Mouse (Mus musculus) G1E (cell line): ENCODE measurements at regions not wholly inside any gene's neighbourhood (a gene's known extent, or its start where the extent isn't known, plus 50 kb on each side); places are given as distances from the start of the nearest gene placed in this dataset.

Experiments
- ATAC-seq: 2 replicates; pipeline ENCODE4 v1.8.0; 2016; ENCODE audit warnings: mild to moderate bottlenecking; ENCODE audit not compliant: insufficient number of reproducible peaks, poor library complexity, low FRiP score, severe bottlenecking; ENCODE audit errors: extremely low read depth
- DNase-seq: peaks from one replicate; pipeline ENCODE4 v3.0.0; 2012; ENCODE audit warnings: low spot score
- H3K27me3 ChIP-seq: 2 replicates; pipeline ENCODE4 v1.6.1; 2012; ENCODE audit warnings: mild to moderate bottlenecking, low read length, inconsistent platforms; ENCODE audit not compliant: insufficient read depth
- H3K36me3 ChIP-seq: replicated peaks from 2 replicates; pipeline ENCODE3; 2012; ENCODE audit warnings: mild to moderate bottlenecking, inconsistent platforms
- H3K4me1 ChIP-seq: 2 replicates; pipeline ENCODE4 v1.6.1; 2012; ENCODE audit warnings: low read depth, low read length, inconsistent platforms, mixed read lengths; ENCODE audit not compliant: insufficient read depth
- H3K4me3 ChIP-seq: 2 replicates; pipeline ENCODE4 v1.5.1; 2012; ENCODE audit warnings: low read depth, mild to moderate bottlenecking, inconsistent platforms, low read length, moderate library complexity, mixed read lengths
- H3K9me3 ChIP-seq: replicated peaks from 2 replicates; pipeline ENCODE4 v1.6.1; 2012; ENCODE audit warnings: inconsistent platforms
- CTCF ChIP-seq: IDR thresholded peaks from 2 replicates; pipeline ENCODE4 v1.5.1; 2012; ENCODE audit warnings: low read depth, low read length, inconsistent platforms, mixed read lengths
- GATA1 ChIP-seq: IDR thresholded peaks from 2 replicates; pipeline ENCODE4 v1.6.1; 2012; ENCODE audit warnings: borderline replicate concordance, low read length, inconsistent platforms, mixed read lengths
- GATA2 ChIP-seq: IDR thresholded peaks from 2 replicates; pipeline ENCODE4 v1.6.1; 2012; ENCODE audit warnings: low read depth, low read length, inconsistent platforms, borderline replicate concordance
- POLR2AphosphoS5 ChIP-seq: IDR thresholded peaks from 2 replicates; pipeline ENCODE4 v1.6.1; 2012; ENCODE audit warnings: low read depth, low read length, inconsistent platforms; ENCODE audit not compliant: insufficient replicate concordance
- TAL1 ChIP-seq: conservative IDR thresholded peaks from 2 replicates; pipeline ENCODE4 v1.6.1; 2012; ENCODE audit warnings: low read depth, low read length, inconsistent platforms, mixed read lengths

DNA sequence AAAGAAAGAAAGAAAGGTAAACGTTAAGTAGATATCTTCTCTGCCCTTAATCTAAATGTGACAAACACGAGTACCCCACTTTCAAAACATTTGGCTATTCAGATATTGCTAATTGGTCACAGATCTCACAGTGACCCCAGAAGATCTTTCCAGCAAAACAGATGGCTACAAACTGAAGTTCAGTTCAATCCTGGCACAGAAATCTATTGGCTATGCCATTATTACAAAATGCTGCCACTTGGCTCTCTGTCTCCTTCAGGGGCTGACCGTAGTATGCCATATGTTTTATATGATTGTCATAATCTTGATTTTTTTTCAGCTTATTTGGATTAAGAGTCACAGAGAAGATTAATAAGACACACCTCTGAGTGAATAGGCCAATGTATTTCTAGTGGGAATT is 873.2 kb downstream of the Slc22a22 start:
- TF ChIP-seq GATA1 (no peak), POLR2AphosphoS5 (no peak), GATA2 (no peak), TAL1 (no peak), CTCF (no peak)
- DNase-seq = no peak
- ATAC-seq = no peak
- Histone ChIP-seq H3K27me3 (0 out of 2 replicates have a peak, but pooled peaks cover 2% of the 10 kb centered on the region), H3K4me3 (no peak overlapping the region), H3K9me3 (no peaks in the 10 kb centered on the region), H3K36me3 (no peaks in the 10 kb centered on the region), H3K4me1 (no peaks in the 10 kb centered on the region)

DNA sequence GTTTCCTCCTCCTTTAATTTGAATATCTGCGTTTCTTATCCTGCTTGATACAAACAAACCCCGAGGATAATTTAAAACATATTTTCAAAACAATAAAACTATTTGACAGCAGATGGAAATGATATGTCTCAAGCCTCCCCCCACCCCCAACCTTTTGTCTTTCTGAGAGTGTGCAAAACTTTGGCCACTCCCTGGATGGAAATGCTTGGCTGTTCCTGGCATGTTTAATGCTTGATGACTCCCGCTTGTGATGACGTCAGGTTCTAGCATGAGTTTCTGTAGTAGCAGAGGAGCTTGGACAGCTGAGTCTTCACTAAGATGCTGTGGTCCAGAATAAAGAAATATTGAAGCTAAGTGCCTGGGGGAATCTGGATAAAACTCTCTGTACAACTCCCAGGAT is 884.8 kb downstream of the Slc22a22 start:
- TF ChIP-seq GATA2 (no peak), GATA1 (no peak), CTCF (no peak), TAL1 (no peak), POLR2AphosphoS5 (no peak)
- Histone ChIP-seq H3K36me3 (no peaks in the 10 kb centered on the region), H3K27me3 (no peaks in the 10 kb centered on the region), H3K4me3 (no peak overlapping the region), H3K9me3 (no peaks in the 10 kb centered on the region), H3K4me1 (no peaks in the 10 kb centered on the region)
- ATAC-seq (no peak), DNase-seq (no peak)

DNA sequence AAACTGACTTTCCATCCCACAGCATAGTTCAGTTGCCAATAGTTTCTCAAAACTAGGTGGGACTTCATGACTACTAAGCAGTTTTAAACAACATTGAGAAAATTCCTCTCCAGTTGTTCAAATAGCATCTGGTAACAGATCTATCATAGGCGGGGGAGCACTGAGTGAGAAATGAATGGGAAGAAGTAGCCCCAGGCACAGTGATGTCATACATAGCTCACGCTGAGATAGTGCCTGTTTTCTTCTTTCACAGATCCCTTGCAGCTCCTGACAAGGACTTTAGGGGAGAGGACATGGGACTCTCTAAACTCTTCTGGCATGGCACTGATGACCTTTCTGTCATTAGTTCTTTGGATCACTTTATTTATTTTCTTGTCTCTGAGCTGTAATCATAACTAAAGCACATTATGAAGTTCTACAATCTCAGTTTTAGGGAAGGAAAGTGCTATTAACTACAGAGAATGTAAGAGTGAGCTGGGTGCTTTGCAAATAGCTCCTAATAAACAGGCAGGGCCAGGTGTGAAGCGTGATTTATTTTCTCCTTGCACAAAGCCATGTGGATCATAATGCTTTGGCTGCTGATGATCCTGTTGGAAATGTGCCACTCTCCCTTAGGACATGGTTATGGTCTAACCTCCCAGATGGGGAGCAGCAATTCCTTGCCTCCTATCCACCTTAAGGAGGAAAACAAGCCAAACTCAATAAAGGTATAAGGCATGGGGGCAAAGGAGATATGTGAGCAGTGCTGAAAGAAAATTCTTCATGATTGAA is 896.5 kb downstream of the Slc22a22 start:
- TF ChIP-seq TAL1 (no peak), GATA2 (no peak), CTCF (no peak), POLR2AphosphoS5 (no peak), GATA1 (no peak)
- no peak for ATAC-seq
- H3K4me3 ChIP-seq = no peak overlapping the region
- H3K36me3 ChIP-seq = no peaks in the 10 kb centered on the region
- DNase-seq = no peak
- no peaks in the 10 kb centered on the region for H3K9me3 ChIP-seq
- H3K4me1 ChIP-seq = no peaks in the 10 kb centered on the region
- no peaks in the 10 kb centered on the region for H3K27me3 ChIP-seq

- DNase-seq (no peak), ATAC-seq (no peak)
- no peaks in the 10 kb centered on the region for H3K9me3 ChIP-seq
- H3K4me1 ChIP-seq = no peaks in the 10 kb centered on the region
- H3K36me3 ChIP-seq = no peaks in the 10 kb centered on the region
- no peaks in the 10 kb centered on the region for H3K27me3 ChIP-seq
- no peak overlapping the region for H3K4me3 ChIP-seq
- TF ChIP-seq CTCF (no peak), TAL1 (no peak), POLR2AphosphoS5 (no peak), GATA2 (no peak), GATA1 (no peak)
These were observed 914.2 kb downstream of the Slc22a22 start for GRCm38 (mm10) chr15:56563192-56563591.

DNA sequence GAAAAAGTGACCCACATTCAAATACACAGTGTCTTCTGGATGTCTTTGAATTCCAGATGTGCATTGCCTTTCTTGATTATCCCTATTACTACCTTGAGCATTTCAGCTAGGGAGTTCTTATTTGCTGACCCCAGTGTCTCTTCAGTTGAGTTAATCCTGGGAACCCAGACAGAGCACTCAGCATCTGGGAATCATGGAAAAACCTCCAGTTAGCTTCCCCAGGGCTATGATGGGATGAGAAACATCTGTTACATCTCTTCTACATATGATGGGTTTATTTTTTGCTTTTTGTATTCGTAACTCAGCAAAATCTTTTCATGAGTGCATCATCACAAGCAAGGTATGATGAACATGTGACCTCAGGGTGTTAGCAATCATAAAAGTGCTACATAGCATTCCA is 914.6 kb downstream of the Slc22a22 start:
- Histone ChIP-seq H3K36me3 (no peaks in the 10 kb centered on the region), H3K27me3 (no peaks in the 10 kb centered on the region), H3K4me3 (no peak overlapping the region), H3K4me1 (no peaks in the 10 kb centered on the region), H3K9me3 (no peaks in the 10 kb centered on the region)
- DNase-seq (no peak), ATAC-seq (no peak)
- no peak for TF ChIP-seq TAL1
- TF ChIP-seq POLR2AphosphoS5 = no peak
- TF ChIP-seq GATA2 = no peak
- TF ChIP-seq CTCF = no peak
- TF ChIP-seq GATA1 = no peak

DNA sequence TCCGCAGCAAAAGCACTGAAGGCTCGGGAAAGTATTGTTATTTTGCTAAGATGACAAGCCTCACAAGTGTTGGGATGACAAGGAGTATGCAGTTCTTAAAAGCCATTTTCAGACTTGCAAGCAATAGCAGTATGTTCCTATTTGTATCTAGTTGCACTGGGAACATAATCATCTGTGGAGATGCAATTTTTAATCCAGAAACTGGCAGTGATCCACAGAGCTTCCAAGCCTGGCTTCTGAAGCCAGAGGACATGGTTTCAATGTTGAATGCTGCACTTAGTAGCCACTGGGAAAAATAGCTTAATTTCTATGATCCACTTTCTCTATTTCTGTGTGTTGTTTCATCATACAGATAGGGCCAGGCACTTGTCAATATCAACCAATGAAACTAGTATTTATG is 915.3 kb downstream of the Slc22a22 start:
- Histone ChIP-seq H3K9me3 (no peaks in the 10 kb centered on the region), H3K36me3 (no peaks in the 10 kb centered on the region), H3K4me1 (no peaks in the 10 kb centered on the region), H3K27me3 (no peaks in the 10 kb centered on the region), H3K4me3 (no peak overlapping the region)
- TF ChIP-seq GATA2 (no peak), POLR2AphosphoS5 (no peak), CTCF (no peak), GATA1 (no peak), TAL1 (no peak)
- ATAC-seq = no peak
- DNase-seq = no peak
